Mouse (Mus musculus): ENCODE measurements at regions not wholly inside any gene's neighbourhood (a gene's known extent, or its start where the extent isn't known, plus 50 kb on each side); places are given as distances from the start of the nearest gene placed in this dataset.
A peak's percentile ranks its signal among the peaks of the same experiment; 100 is the strongest.

- Histone ChIP-seq H3K4me1 (no peaks in the 10 kb centered on the region), H3K36me3 (no peaks in the 10 kb centered on the region), H3K27ac (no peak overlapping the region), H3K4me3 (no peak overlapping the region), H3K9me3 (no peaks in the 10 kb centered on the region), H3K27me3 (no peaks in the 10 kb centered on the region), H3K9ac (no peak overlapping the region), H3K4me2 (replicated peaks) (no peak overlapping the region)
- ATAC-seq (ENCODE audit: low FRiP score, low read depth) = no peak
- 82% methylated on average over 5 of the region's 5 CpGs for WGBS
Measured at GRCm38 (mm10) chr12:54472881-54473280, 183.5 kb downstream of the Sptssa start.

GRCm38 (mm10) chr12:54472407-54472806 is 184.0 kb downstream of the Sptssa start:
- no peak for ATAC-seq (ENCODE audit: low FRiP score, low read depth)
- no peaks in the 10 kb centered on the region for H3K36me3 ChIP-seq
- H3K9ac ChIP-seq = no peak overlapping the region
- H3K9me3 ChIP-seq = no peaks in the 10 kb centered on the region
- no peaks in the 10 kb centered on the region for H3K27me3 ChIP-seq
- H3K4me2 ChIP-seq (replicated peaks) = no peak overlapping the region
- 80% methylated on average over 3 of the region's 3 CpGs for WGBS
- H3K4me1 ChIP-seq = no peaks in the 10 kb centered on the region
- no peak overlapping the region for H3K4me3 ChIP-seq
- no peak overlapping the region for H3K27ac ChIP-seq

- no peak overlapping the region for H3K4me2 ChIP-seq (replicated peaks)
- no peaks in the 10 kb centered on the region for H3K9me3 ChIP-seq
- no peaks in the 10 kb centered on the region for H3K36me3 ChIP-seq
- WGBS = 82% methylated on average over 2 of the region's 2 CpGs
- no peaks in the 10 kb centered on the region for H3K4me1 ChIP-seq
- no peak overlapping the region for H3K9ac ChIP-seq
- no peak overlapping the region for H3K27ac ChIP-seq
- ATAC-seq (ENCODE audit: low FRiP score, low read depth) = no peak
- H3K27me3 ChIP-seq = no peaks in the 10 kb centered on the region
- no peak overlapping the region for H3K4me3 ChIP-seq
Measured at GRCm38 (mm10) chr12:54467635-54468034, 188.7 kb downstream of the Sptssa start.

- ATAC-seq (ENCODE audit: low FRiP score, low read depth) = no peak
- no peaks in the 10 kb centered on the region for H3K9me3 ChIP-seq
- no peaks in the 10 kb centered on the region for H3K27me3 ChIP-seq
- no peak overlapping the region for H3K4me3 ChIP-seq
- H3K4me1 ChIP-seq = no peaks in the 10 kb centered on the region
- H3K36me3 ChIP-seq = no peaks in the 10 kb centered on the region
- no peak overlapping the region for H3K27ac ChIP-seq
- H3K9ac ChIP-seq = no peak overlapping the region
- H3K4me2 ChIP-seq (replicated peaks) = no peak overlapping the region
- WGBS = 86% methylated on average over 7 of the region's 7 CpGs
Measured at GRCm38 (mm10) chr12:54463806-54464205, 192.6 kb downstream of the Sptssa start.

GRCm38 (mm10) chr12:54461411-54461810 is 195.0 kb downstream of the Sptssa start:
- no peaks in the 10 kb centered on the region for H3K9me3 ChIP-seq
- H3K36me3 ChIP-seq = no peaks in the 10 kb centered on the region
- no peak overlapping the region for H3K9ac ChIP-seq
- no peak overlapping the region for H3K27ac ChIP-seq
- no peak for ATAC-seq (ENCODE audit: low FRiP score, low read depth)
- 73% methylated on average over 3 of the region's 3 CpGs for WGBS
- H3K4me3 ChIP-seq = no peak overlapping the region
- no peaks in the 10 kb centered on the region for H3K27me3 ChIP-seq
- H3K4me1 ChIP-seq = no peaks in the 10 kb centered on the region
- H3K4me2 ChIP-seq (replicated peaks) = no peak overlapping the region

GRCm38 (mm10) chr12:54460135-54460523 is 196.2 kb downstream of the Sptssa start:
- Histone ChIP-seq H3K4me2 (replicated peaks) (no peak overlapping the region), H3K4me1 (no peaks in the 10 kb centered on the region), H3K27ac (no peak overlapping the region), H3K4me3 (no peak overlapping the region), H3K27me3 (no peaks in the 10 kb centered on the region), H3K9ac (no peak overlapping the region), H3K36me3 (no peaks in the 10 kb centered on the region), H3K9me3 (no peaks in the 10 kb centered on the region)
- 64% methylated on average over 7 of the region's 7 CpGs for WGBS
- no peak for ATAC-seq (ENCODE audit: low FRiP score, low read depth)

- Histone ChIP-seq H3K36me3 (no peaks in the 10 kb centered on the region), H3K4me3 (no peak overlapping the region), H3K9me3 (no peaks in the 10 kb centered on the region), H3K4me2 (replicated peaks) (no peak overlapping the region), H3K4me1 (0 out of 2 replicates have a peak, but pooled peaks cover 1% of the 10 kb centered on the region), H3K27me3 (no peaks in the 10 kb centered on the region), H3K9ac (no peak overlapping the region), H3K27ac (no peak overlapping the region)
- no peak for ATAC-seq (ENCODE audit: low FRiP score, low read depth)
- WGBS = 78% methylated on average over 11 of the region's 11 CpGs
Measured at GRCm38 (mm10) chr12:54459462-54460134, 196.8 kb downstream of the Sptssa start.

GRCm38 (mm10) chr12:54456731-54457130 is 199.6 kb downstream of the Sptssa start:
- Histone ChIP-seq H3K4me3 (no peak overlapping the region), H3K4me1 (0 out of 2 replicates have a peak, but pooled peaks cover 8% of the 10 kb centered on the region), H3K4me2 (replicated peaks) (no peak overlapping the region), H3K9ac (no peak overlapping the region), H3K9me3 (no peaks in the 10 kb centered on the region), H3K27ac (no peak overlapping the region), H3K36me3 (no peaks in the 10 kb centered on the region), H3K27me3 (no peaks in the 10 kb centered on the region)
- no peak for ATAC-seq (ENCODE audit: low FRiP score, low read depth)
- WGBS = 85% methylated on average over 8 of the region's 8 CpGs

GRCm38 (mm10) chr12:54454606-54455005 is 201.8 kb downstream of the Sptssa start:
- H3K4me3 ChIP-seq = no peak overlapping the region
- no peak overlapping the region for H3K27ac ChIP-seq
- ATAC-seq (ENCODE audit: low FRiP score, low read depth) = no peak
- H3K9me3 ChIP-seq = no peaks in the 10 kb centered on the region
- H3K27me3 ChIP-seq = 0 out of 2 replicates have a peak, but pooled peaks cover 2% of the 10 kb centered on the region
- 60% methylated on average over 10 of the region's 10 CpGs for WGBS
- no peak overlapping the region for H3K4me2 ChIP-seq (replicated peaks)
- no peak overlapping the region for H3K9ac ChIP-seq
- peaks cover 17% of the 10 kb centered on the region for H3K4me1 ChIP-seq
- no peaks in the 10 kb centered on the region for H3K36me3 ChIP-seq

GRCm38 (mm10) chr12:54453343-54453742 is 203.0 kb downstream of the Sptssa start:
- WGBS = 77% methylated on average over 4 of the region's 4 CpGs
- no peak overlapping the region for H3K9ac ChIP-seq
- no peaks in the 10 kb centered on the region for H3K9me3 ChIP-seq
- H3K36me3 ChIP-seq = no peaks in the 10 kb centered on the region
- no peak overlapping the region for H3K27ac ChIP-seq
- ATAC-seq (ENCODE audit: low FRiP score, low read depth) = no peak
- peaks cover 19% of the 10 kb centered on the region for H3K4me1 ChIP-seq
- H3K4me3 ChIP-seq = no peak overlapping the region
- H3K27me3 ChIP-seq = 0 out of 2 replicates have a peak, but pooled peaks cover 5% of the 10 kb centered on the region
- H3K4me2 ChIP-seq (replicated peaks) = no peak overlapping the region

- no peak overlapping the region for H3K4me3 ChIP-seq
- WGBS = 48% methylated on average over 10 of the region's 10 CpGs
- no peak overlapping the region for H3K9ac ChIP-seq
- no peaks in the 10 kb centered on the region for H3K36me3 ChIP-seq
- H3K4me1 ChIP-seq = peaks cover 26% of the 10 kb centered on the region
- ATAC-seq (ENCODE audit: low FRiP score, low read depth) = no peak
- H3K27me3 ChIP-seq = 0 out of 2 replicates have a peak, but pooled peaks cover 5% of the 10 kb centered on the region
- no peaks in the 10 kb centered on the region for H3K9me3 ChIP-seq
- no peak overlapping the region for H3K4me2 ChIP-seq (replicated peaks)
- no peak overlapping the region for H3K27ac ChIP-seq
Measured at GRCm38 (mm10) chr12:54450369-54450768, 206.0 kb downstream of the Sptssa start.

GRCm38 (mm10) chr12:54448221-54448620 is 208.2 kb downstream of the Sptssa start:
- Histone ChIP-seq H3K27me3 (0 out of 2 replicates have a peak, but pooled peaks cover 5% of the 10 kb centered on the region), H3K4me3 (no peak overlapping the region), H3K4me2 (replicated peaks) (no peak overlapping the region), H3K27ac (no peak overlapping the region), H3K9me3 (no peaks in the 10 kb centered on the region), H3K9ac (no peak overlapping the region), H3K36me3 (no peaks in the 10 kb centered on the region), H3K4me1 (peaks cover 34% of the 10 kb centered on the region)
- ATAC-seq (ENCODE audit: low FRiP score, low read depth) = peak; percentile 40; the same call in 1 of the 2 replicates
- 21% methylated on average over 2 of the region's 2 CpGs for WGBS

GRCm38 (mm10) chr12:54447354-54447753 is 209.0 kb downstream of the Sptssa start:
- Histone ChIP-seq H3K4me2 (replicated peaks) (no peak overlapping the region), H3K36me3 (no peaks in the 10 kb centered on the region), H3K9ac (no peak overlapping the region), H3K4me1 (peaks cover 36% of the 10 kb centered on the region), H3K27me3 (0 out of 2 replicates have a peak, but pooled peaks cover 5% of the 10 kb centered on the region), H3K4me3 (no peak overlapping the region), H3K27ac (no peak overlapping the region), H3K9me3 (no peaks in the 10 kb centered on the region)
- ATAC-seq (ENCODE audit: low FRiP score, low read depth) = no peak
- WGBS = 32% methylated on average over 3 of the region's 3 CpGs

Measured in limb, embryonic 13.5 days (tissue).